Mouse (Mus musculus): ENCODE results near the gene Acss1. TPM values are rescaled to one million over a fixed set of nuclear protein-coding genes. Genes with fewer than 3 reads are reported as not detected.

The Acss1 gene
- total and polyA plus RNA-seq, 3 experiments: 256 to 332 (median 301) TPM

- 65% methylated on average over 8 of the region's 8 CpGs for WGBS
- H3K27me3 ChIP-seq (ENCODE audit: control insufficient read depth, insufficient read depth, low read length): no peaks in the 10 kb centered on the region
- no peak for DNase-seq
- H3K4me1 ChIP-seq (ENCODE audit: control insufficient read depth, insufficient read depth, low read length): peaks cover 14% of the 10 kb centered on the region
- TF ChIP-seq POLR2A (IDR thresholded peaks at IDR 0.05; ENCODE audit: insufficient read depth, low read depth, low read length): no peak
- TF ChIP-seq EP300 (IDR thresholded peaks at IDR 0.05; ENCODE audit: insufficient read depth, low read depth, low read length): no peak
- TF ChIP-seq CTCF (IDR thresholded peaks at IDR 0.05): no peak
- peak overlapping the region; percentile 17; the same call in 1 of the 2 replicates for H3K27ac ChIP-seq
- H3K36me3 ChIP-seq (ENCODE audit: control insufficient read depth, insufficient read depth, low read length): peaks cover 32% of the 10 kb centered on the region; the same call in 1 of the 2 replicates
- intact Hi-C loops (cut with DNase I): no loop called here
- no peak overlapping the region for H3K4me3 ChIP-seq
- no peak overlapping the region for H3K9ac ChIP-seq (ENCODE audit: low read depth, low read length)
- peaks cover 1% of the 10 kb centered on the region; the same call in 1 of the 2 replicates for H3K79me2 ChIP-seq (replicated peaks; ENCODE audit: control insufficient read depth, insufficient read depth, low read length)
These were observed 11.1 kb downstream of the Acss1 start for GRCm38 (mm10) chr2:150656975-150657768.

- WGBS: 86% methylated on average over 3 of the region's 3 CpGs
- no peak for TF ChIP-seq CTCF (IDR thresholded peaks at IDR 0.05)
- no peak for TF ChIP-seq EP300 (IDR thresholded peaks at IDR 0.05; ENCODE audit: insufficient read depth, low read depth, low read length)
- no peak for DNase-seq
These were observed 12.2 kb downstream of the Acss1 start for GRCm38 (mm10) chr2:150656112-150656511.

GRCm38 (mm10) chr2:150655290-150655689 lies 13.0 kb downstream of the Acss1 start:
- TF ChIP-seq POLR2A (IDR thresholded peaks at IDR 0.05; ENCODE audit: insufficient read depth, low read depth, low read length) (no peak), CTCF (IDR thresholded peaks at IDR 0.05) (no peak), EP300 (IDR thresholded peaks at IDR 0.05; ENCODE audit: insufficient read depth, low read depth, low read length) (no peak)
- Histone ChIP-seq H3K9ac (ENCODE audit: low read depth, low read length) (no peak overlapping the region), H3K79me2 (replicated peaks; ENCODE audit: control insufficient read depth, insufficient read depth, low read length) (peaks cover 1% of the 10 kb centered on the region; the same call in 1 of the 2 replicates), H3K27ac (peak overlapping the region; percentile 85), H3K4me1 (ENCODE audit: control insufficient read depth, insufficient read depth, low read length) (peaks cover 9% of the 10 kb centered on the region), H3K27me3 (ENCODE audit: control insufficient read depth, insufficient read depth, low read length) (no peaks in the 10 kb centered on the region), H3K36me3 (ENCODE audit: control insufficient read depth, insufficient read depth, low read length) (peaks cover 20% of the 10 kb centered on the region), H3K4me3 (no peak overlapping the region)
- peak in 1 of 2 experiments; percentile 40 for DNase-seq
- intact Hi-C loops (cut with DNase I): no loop called here
- 37% methylated on average over 6 of the region's 6 CpGs for whole genome bisulfite sequencing

More at GRCm38 (mm10) chr2:150656112-150656511, 12.2 kb downstream of the Acss1 start:
- H3K9ac ChIP-seq (ENCODE audit: low read depth, low read length): no peak overlapping the region
- intact Hi-C loops (cut with DNase I): no loop called here
- no peak overlapping the region for H3K4me3 ChIP-seq
- H3K79me2 ChIP-seq (replicated peaks; ENCODE audit: control insufficient read depth, insufficient read depth, low read length): peaks cover 1% of the 10 kb centered on the region; the same call in 1 of the 2 replicates
- peaks cover 24% of the 10 kb centered on the region for H3K36me3 ChIP-seq (ENCODE audit: control insufficient read depth, insufficient read depth, low read length)
- H3K4me1 ChIP-seq (ENCODE audit: control insufficient read depth, insufficient read depth, low read length): peaks cover 13% of the 10 kb centered on the region
- H3K27ac ChIP-seq: peak overlapping the region; percentile 85
- no peaks in the 10 kb centered on the region for H3K27me3 ChIP-seq (ENCODE audit: control insufficient read depth, insufficient read depth, low read length)

- intact Hi-C loops (cut with DNase I): no loop called here
- WGBS: 70% methylated on average over 2 of the region's 2 CpGs
- no peak for TF ChIP-seq CTCF (IDR thresholded peaks at IDR 0.05)
- no peak for TF ChIP-seq POLR2A (IDR thresholded peaks at IDR 0.05; ENCODE audit: insufficient read depth, low read depth, low read length)
- no peak for TF ChIP-seq EP300 (IDR thresholded peaks at IDR 0.05; ENCODE audit: insufficient read depth, low read depth, low read length)
- H3K36me3 ChIP-seq (ENCODE audit: control insufficient read depth, insufficient read depth, low read length): peaks cover 19% of the 10 kb centered on the region
- H3K79me2 ChIP-seq (replicated peaks; ENCODE audit: control insufficient read depth, insufficient read depth, low read length): peaks cover 1% of the 10 kb centered on the region; the same call in 1 of the 2 replicates
- peaks cover 8% of the 10 kb centered on the region for H3K4me1 ChIP-seq (ENCODE audit: control insufficient read depth, insufficient read depth, low read length)
- H3K27me3 ChIP-seq (ENCODE audit: control insufficient read depth, insufficient read depth, low read length): no peaks in the 10 kb centered on the region
- DNase-seq: no peak
- no peak overlapping the region for H3K4me3 ChIP-seq
- H3K27ac ChIP-seq: peak overlapping the region; percentile 85
- H3K9ac ChIP-seq (ENCODE audit: low read depth, low read length): no peak overlapping the region
These were observed 13.5 kb downstream of the Acss1 start for GRCm38 (mm10) chr2:150654814-150655213.

- Histone ChIP-seq H3K27me3 (ENCODE audit: control insufficient read depth, insufficient read depth, low read length) (no peaks in the 10 kb centered on the region), H3K9ac (ENCODE audit: low read depth, low read length) (no peak overlapping the region), H3K36me3 (ENCODE audit: control insufficient read depth, insufficient read depth, low read length) (peaks cover 11% of the 10 kb centered on the region), H3K4me3 (no peak overlapping the region), H3K4me1 (ENCODE audit: control insufficient read depth, insufficient read depth, low read length) (peaks cover 19% of the 10 kb centered on the region), H3K27ac (peak overlapping the region; percentile 15), H3K79me2 (replicated peaks; ENCODE audit: control insufficient read depth, insufficient read depth, low read length) (peaks cover 1% of the 10 kb centered on the region; the same call in 1 of the 2 replicates)
- WGBS: 42% methylated on average over 9 of the region's 9 CpGs
- TF ChIP-seq CTCF (IDR thresholded peaks at IDR 0.05) (no peak), POLR2A (IDR thresholded peaks at IDR 0.05; ENCODE audit: insufficient read depth, low read depth, low read length) (no peak), EP300 (IDR thresholded peaks at IDR 0.05; ENCODE audit: insufficient read depth, low read depth, low read length) (no peak)
- no peak for DNase-seq
- intact Hi-C loops (cut with DNase I): no loop called here
These were observed 16.9 kb downstream of the Acss1 start for GRCm38 (mm10) chr2:150651366-150651765.

- Histone ChIP-seq H3K36me3 (ENCODE audit: control insufficient read depth, insufficient read depth, low read length) (peaks cover 9% of the 10 kb centered on the region), H3K4me1 (ENCODE audit: control insufficient read depth, insufficient read depth, low read length) (peaks cover 19% of the 10 kb centered on the region), H3K79me2 (replicated peaks; ENCODE audit: control insufficient read depth, insufficient read depth, low read length) (no peaks in the 10 kb centered on the region), H3K9ac (ENCODE audit: low read depth, low read length) (peak overlapping the region; percentile 7; the same call in 1 of the 2 replicates), H3K27ac (peak overlapping the region; percentile 15), H3K27me3 (ENCODE audit: control insufficient read depth, insufficient read depth, low read length) (no peaks in the 10 kb centered on the region), H3K4me3 (no peak overlapping the region)
- intact Hi-C loops (cut with DNase I): no loop called here
- TF ChIP-seq POLR2A (IDR thresholded peaks at IDR 0.05; ENCODE audit: insufficient read depth, low read depth, low read length): no peak
- TF ChIP-seq EP300 (IDR thresholded peaks at IDR 0.05; ENCODE audit: insufficient read depth, low read depth, low read length): no peak
- TF ChIP-seq CTCF (IDR thresholded peaks at IDR 0.05): no peak
- 16% methylated on average over 7 of the region's 7 CpGs for WGBS
- no peak for DNase-seq
These were observed 17.7 kb downstream of the Acss1 start for GRCm38 (mm10) chr2:150650511-150651074.
